Mouse (Mus musculus) regulatory T cell (primary cell): ENCODE results near the gene Klk7.

Experiments used
- in situ Hi-C: fragments of 300-600 bp; cut with MboI, MseI; formaldehyde crosslinking; loops from one replicate; pipeline ENCODE4 v1.15.1; 2025; ENCODE audit warnings: high pct_unique_total_duplicates

Klk7 gene

GRCm38 (mm10) chr7:43810994-43811393 is at the start of gene Klk7:
Gene Klk7 (plus strand): TSS chr7:43811294.
- in situ Hi-C loops = no loop called here

DNA sequence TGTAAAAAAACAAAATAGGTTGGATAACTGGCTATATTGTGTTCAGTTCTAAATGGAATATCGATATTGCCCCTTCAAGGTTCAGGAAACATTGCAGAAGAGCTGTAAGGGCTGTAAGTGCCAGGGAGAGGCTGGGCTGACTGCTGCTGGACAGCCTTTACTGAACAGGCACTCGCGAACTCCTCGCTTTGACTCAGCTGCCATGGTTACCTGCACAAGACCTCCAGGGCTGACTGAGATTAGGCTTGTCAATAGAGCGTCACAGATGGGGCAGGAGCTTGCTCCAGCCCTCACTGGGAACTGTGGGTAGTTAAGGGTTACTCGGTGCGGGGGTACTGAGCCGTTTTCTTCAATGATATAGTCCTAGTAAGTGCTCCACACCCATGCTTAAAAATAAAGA is 44.6 kb upstream of the Klk7 start:
- in situ Hi-C loops = no loop called here

DNA sequence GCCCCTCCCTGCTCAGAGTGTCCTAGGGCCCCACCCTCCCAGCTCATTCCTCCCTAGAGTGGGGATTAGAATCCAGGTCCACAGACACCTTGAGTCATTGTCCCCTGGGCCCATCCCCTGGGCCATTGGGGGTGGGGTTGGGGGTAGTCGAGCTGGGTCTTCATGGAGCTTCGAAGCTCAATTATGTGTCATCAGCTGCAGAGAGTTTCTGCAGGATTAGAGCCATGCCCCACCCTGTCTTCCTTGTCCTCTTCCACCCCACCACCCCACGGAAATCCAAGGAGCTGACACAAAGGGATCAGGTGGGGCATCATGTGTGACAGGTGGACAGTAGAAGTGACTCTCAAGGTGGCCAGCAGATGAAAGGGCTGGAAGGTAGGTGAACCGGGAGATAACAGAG is 42.5 kb upstream of the Klk7 start, which contains the start of gene Klk12:
TSS of gene Klk12 (plus strand) at position 301 of the 400 bp plus-strand sequence.
- in situ Hi-C loops = no loop called here

- in situ Hi-C loops = loop anchor here (10.0 kb wide), 1 partner anchor 665 kb away; no protein-coding TSS in a partner anchor
Measured at GRCm38 (mm10) chr7:43769636-43770035, 41.5 kb upstream of the Klk7 start.

DNA sequence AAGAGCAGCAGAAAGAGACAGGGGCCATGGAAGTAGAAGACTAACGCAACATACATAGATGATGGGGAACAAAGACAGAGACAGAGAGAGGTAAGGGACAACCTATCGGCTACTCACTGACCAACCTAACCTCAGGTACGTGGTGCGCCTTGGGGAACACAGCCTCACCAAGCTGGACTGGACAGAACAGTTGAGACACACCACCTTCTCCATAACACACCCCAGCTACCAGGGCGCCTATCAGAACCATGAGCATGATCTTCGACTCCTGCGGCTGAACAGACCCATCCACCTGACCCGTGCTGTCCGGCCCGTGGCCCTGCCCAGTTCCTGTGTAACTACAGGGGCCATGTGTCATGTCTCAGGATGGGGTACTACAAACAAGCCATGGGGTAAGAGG is 40.4 kb upstream of the Klk7 start:
- in situ Hi-C loops = loop anchor here (10.0 kb wide), 1 partner anchor 664 kb away; no protein-coding TSS in a partner anchor

DNA sequence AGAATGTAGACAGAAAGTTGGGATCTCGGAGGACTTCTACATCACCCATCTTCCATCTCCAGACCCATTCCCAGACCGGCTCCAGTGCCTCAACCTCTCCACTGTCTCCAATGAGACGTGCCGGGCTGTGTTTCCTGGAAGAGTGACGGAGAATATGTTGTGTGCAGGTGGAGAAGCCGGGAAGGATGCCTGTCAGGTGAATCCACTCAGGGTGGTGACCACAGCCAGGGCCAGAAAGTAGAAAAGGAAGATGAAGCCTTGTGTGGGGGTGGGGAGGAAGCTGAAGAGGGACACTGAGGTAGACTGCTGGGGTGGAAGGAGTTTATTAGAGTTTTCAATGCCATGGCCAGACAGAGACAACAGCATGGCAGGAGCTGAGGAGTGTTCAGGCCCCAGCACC is 39.2 kb upstream of the Klk7 start:
- in situ Hi-C loops = loop anchor here (10.0 kb wide), 1 partner anchor 663 kb away; no protein-coding TSS in a partner anchor

DNA sequence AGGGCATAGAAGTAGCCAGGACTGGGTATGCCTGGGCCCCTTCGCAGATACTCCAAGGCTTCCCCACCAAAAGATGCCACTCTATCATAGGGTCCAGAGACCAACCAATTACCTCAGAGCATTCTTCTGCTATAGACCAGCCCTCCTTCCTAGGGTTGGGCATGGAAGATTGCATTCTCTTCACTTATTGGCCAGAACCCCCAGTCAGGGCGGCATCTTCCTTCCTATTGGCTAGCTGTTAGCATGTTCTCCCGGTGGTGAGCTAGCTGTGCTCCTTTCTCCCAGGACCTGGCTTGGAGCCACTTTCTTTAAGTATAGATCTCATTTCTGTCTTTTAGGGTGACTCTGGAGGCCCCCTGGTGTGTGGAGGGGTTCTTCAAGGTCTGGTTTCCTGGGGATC is 38.2 kb upstream of the Klk7 start:
- in situ Hi-C loops = loop anchor here (10.0 kb wide), 1 partner anchor 662 kb away; no protein-coding TSS in a partner anchor

DNA sequence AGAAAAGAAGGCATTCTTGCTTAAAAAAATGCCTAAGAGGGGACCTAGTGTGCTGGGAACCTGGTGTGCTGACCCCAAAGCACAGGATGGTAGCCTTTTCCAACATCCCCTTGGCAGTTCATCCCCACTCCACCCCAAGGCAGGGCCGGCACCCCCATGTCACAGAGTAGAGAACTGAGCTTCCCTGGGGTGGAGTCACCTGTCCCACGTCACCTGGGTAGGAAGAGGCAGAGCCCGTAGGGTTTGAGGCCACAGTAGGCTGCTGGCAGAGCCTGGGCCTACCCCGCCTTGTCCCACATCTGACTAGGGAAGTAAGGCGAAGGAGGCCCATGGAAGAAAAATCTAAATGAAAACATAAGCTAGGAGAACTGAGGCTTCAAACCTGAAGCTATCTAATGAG is 36.7 kb upstream of the Klk7 start, which contains the start of gene Klk11:
TSS of gene Klk11 (plus strand) at position 241 of the 400 bp plus-strand sequence.
- in situ Hi-C loops = loop anchor here (10.0 kb wide), 1 partner anchor 660 kb away; no protein-coding TSS in a partner anchor

DNA sequence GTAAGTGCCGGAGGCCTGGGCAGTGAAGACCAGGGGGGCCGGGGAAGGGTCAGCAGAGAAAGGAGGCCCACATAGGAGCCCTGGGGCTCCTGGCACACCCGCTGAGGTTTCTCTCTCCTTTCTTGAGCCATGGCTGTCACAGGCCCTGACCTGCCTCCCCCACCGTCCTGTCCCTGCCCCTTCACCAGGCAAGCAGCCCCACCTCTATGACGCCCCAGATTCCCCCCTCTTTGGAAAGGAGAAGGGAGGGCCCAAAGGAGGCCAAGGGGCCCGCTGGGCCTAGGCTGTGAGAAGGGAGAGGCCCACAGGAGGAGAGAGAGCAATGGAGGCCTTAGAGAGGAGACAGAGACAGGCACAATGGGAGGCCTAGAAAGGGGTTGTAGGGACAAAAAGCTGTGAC is 36.3 kb upstream of the Klk7 start:
- in situ Hi-C loops = loop anchor here (10.0 kb wide), 1 partner anchor 660 kb away; no protein-coding TSS in a partner anchor

- in situ Hi-C loops = loop anchor here (10.0 kb wide), 1 partner anchor 659 kb away; no protein-coding TSS in a partner anchor
Measured at GRCm38 (mm10) chr7:43775311-43776057, 35.6 kb upstream of the Klk7 start.

GRCm38 (mm10) chr7:43776506-43776905 is 34.6 kb upstream of the Klk7 start:
- in situ Hi-C loops = loop anchor here (10.0 kb wide), 1 partner anchor 658 kb away; no protein-coding TSS in a partner anchor

DNA sequence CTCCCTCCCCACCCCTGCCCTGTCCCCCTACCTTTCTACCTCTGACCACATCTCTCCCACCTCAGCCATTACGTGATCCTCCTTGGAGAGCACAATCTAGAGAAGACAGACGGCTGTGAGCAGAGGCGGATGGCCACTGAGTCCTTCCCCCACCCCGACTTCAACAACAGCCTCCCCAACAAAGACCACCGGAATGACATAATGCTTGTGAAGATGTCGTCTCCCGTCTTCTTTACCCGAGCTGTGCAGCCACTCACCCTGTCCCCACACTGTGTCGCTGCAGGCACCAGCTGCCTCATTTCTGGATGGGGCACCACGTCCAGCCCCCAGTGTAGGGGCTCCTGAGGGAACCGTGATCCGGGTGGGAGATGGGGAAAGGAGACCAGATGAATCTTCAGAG is 33.7 kb upstream of the Klk7 start:
- in situ Hi-C loops = loop anchor here (10.0 kb wide), 1 partner anchor 657 kb away; no protein-coding TSS in a partner anchor

DNA sequence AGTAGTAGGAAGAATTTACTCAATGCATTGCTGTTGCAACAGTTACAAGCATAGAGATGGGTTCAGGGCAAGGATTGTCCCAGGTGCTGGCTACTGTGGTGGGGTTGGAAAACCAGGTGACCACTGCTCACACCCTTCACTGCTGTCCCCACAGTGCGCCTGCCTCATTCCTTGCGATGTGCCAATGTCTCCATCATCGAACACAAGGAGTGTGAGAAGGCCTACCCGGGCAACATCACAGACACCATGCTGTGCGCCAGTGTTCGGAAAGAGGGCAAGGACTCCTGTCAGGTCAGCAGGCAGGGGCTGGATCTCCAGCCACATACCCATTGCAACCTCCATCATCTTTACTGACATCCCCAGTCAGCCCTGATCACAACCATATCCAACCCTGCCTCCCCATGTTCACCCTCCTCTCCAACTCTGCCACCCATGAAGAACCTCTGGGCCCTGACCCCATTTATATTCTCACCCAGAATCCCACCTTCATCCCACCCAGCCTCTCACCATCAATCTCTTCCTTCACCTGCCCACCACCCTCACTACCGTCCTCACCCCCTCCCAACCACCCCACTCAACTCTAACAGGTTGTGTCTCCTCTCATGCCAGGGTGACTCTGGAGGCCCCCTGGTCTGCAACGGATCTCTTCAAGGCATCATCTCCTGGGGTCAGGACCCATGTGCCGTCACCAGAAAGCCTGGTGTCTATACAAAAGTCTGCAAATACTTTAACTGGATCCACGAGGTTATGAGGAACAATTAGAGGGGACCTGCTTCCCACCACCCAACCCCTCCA is 32.7 kb upstream of the Klk7 start:
- in situ Hi-C loops = loop anchor here (10.0 kb wide), 1 partner anchor 656 kb away; no protein-coding TSS in a partner anchor

DNA sequence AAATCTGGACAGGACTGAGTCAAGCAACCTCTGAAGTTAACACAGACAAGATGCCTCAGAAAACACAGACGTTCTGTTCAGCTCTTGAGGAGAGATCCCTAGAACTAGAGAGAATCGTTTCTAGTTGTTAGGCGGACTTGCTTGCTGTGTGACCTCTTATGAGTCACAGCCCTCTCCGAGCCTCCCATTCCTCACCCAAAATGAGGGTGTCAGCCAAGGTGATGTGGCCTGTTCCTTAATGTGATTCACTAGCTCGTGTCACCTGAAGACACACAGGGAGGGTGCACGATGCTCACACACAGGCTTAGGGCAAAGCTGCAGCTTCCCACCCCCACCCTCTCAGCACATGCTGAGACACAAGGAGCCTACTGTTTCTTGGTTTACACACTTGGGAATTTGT is 30.9 kb upstream of the Klk7 start:
- in situ Hi-C loops = no loop called here

DNA sequence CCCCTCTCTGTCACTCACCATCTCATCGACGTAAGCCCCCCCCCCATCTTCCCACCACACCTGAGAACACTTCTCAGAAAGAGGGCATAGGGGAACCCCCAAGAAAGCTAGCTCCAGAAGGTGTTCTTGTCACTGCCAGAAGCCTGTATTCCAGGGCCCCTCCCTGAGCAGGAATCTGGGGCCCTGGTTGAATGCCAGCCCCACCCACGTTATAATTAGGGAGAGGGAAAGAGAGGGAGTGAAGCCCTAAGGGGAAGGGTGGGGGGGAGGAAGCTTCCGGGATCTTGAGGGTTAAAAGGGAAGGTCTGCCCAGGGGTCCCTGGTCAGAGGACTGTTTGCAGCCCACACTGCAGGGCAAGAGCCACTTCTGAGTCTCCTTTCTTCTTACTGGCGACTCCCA is 30.3 kb upstream of the Klk7 start, which contains the start of gene Klk10:
TSS of gene Klk10 (plus strand) at position 290 of the 400 bp plus-strand sequence.
- in situ Hi-C loops = no loop called here

DNA sequence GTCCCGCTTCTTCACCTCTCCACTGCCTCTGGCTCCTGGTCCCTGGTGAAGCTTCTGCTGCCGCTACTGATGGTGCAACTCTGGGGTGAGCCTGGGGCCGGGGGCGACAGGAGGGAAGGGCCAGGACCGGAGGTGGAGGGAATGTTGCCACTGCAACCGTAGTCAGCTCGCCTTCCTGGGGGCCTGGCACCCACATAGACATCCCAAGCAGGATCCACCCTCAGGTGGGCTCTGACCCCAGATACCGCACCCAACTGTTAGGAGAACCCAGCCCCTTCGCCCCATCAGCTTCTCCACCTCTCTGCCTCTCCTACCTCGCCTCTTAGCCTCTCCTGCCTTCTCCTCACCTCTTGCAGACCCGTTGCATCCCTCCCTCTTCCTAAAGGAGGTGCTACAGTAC is 29.6 kb upstream of the Klk7 start:
- in situ Hi-C loops = no loop called here

- in situ Hi-C loops = no loop called here
Measured at GRCm38 (mm10) chr7:43782275-43783265, 28.5 kb upstream of the Klk7 start.

DNA sequence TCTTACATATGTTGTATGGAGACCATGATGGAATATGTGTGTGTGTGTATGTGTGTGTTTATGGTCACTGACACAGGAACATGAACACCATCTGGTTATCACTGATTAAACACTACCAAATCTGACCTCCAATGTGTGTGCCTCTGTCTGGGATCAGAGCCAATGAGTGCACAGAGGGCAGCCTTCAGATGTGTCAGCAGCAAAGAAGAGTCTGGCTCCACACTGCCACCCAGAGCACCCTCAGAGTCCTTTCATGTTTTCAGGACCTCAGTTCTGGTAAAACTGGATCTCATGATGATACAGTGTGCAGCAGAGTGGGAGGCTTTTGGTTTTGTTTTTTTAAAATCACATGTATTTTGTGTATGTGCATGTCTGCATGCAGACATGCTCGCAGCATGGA is 25.8 kb upstream of the Klk7 start:
- in situ Hi-C loops = no loop called here

DNA sequence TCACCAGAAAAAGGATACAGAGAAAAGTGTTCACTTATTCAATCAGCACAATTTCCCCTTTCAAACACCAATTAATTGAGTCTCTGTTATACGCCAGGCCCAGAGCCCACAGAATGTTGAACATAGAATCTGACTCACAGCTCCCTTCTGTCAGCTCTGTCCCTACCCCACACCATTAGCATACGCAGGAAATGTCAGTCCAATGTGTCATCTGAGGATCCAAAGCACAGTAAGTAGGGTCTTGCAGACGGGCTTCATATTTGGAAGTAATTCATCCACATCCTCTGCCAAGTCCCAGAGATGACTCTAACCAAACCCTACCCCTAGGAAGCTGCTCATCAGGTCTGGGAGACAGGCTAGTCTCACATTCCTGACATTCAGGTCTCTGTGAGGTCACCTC is 23.0 kb upstream of the Klk7 start:
- in situ Hi-C loops = no loop called here

GRCm38 (mm10) chr7:43789295-43789694 is 21.8 kb upstream of the Klk7 start:
- in situ Hi-C loops = no loop called here

DNA sequence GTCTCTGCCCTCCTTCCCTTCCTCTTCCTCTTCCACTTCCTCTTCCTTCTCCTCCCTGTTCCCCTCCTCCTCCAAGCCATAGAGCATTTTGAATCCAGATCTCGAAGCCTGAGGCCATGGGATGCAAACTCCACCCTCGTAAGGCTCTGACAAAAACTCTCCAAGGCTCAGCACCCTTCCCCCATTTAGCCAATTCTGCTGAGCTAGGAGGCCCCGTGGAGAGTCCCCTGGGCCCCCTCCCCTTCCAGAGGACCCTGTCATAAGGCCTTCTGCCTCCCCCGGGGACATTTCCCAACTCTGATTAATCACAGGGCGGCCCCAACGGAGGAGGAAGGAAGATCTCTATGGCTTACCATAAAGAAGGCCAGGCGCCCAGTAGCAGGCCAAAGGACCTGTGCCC is 19.5 kb upstream of the Klk7 start, which contains the start of gene Klk9:
TSS of gene Klk9 (plus strand) at position 301 of the 400 bp plus-strand sequence.
- in situ Hi-C loops = no loop called here
